Mouse (Mus musculus): ENCODE results near the gene Defb36. TPM values are rescaled to one million over a fixed set of nuclear protein-coding genes. Genes with fewer than 3 reads are reported as not detected.
A peak's percentile ranks its signal among the peaks of the same experiment; 100 is the strongest.

The Defb36 gene
- total and polyA plus RNA-seq, 3 experiments, result not detected

GRCm38 (mm10) chr2:152573484-152573883, 30.6 kb upstream of the Defb36 start:
- no peaks in the 10 kb centered on the region for H3K4me1 ChIP-seq (ENCODE audit: insufficient read depth, low read depth, low read length)
- H3K9me3 ChIP-seq (replicated peaks), result no peaks in the 10 kb centered on the region
- ATAC-seq (ENCODE audit: extremely low read depth, insufficient number of reproducible peaks, low FRiP score, poor library complexity, severe bottlenecking) (no peak), DNase-seq (ENCODE audit: low spot score) (no peak)
- no peaks in the 10 kb centered on the region for H3K36me3 ChIP-seq (replicated peaks)
- TF ChIP-seq CTCF (IDR thresholded peaks at IDR 0.05; ENCODE audit: low read depth, low read length), result no peak
- TF ChIP-seq GATA2 (IDR thresholded peaks at IDR 0.05; ENCODE audit: borderline replicate concordance, low read depth, low read length), result no peak
- TF ChIP-seq TAL1 (conservative IDR thresholded peaks at IDR 0.05; ENCODE audit: low read depth, low read length), result no peak
- no peak for TF ChIP-seq GATA1 (IDR thresholded peaks at IDR 0.05; ENCODE audit: borderline replicate concordance, low read length)
- TF ChIP-seq POLR2AphosphoS5 (IDR thresholded peaks at IDR 0.05; ENCODE audit: insufficient replicate concordance, low read depth, low read length), result no peak
- H3K4me3 ChIP-seq (ENCODE audit: low read depth, low read length), result no peak overlapping the region
- H3K27me3 ChIP-seq (ENCODE audit: insufficient read depth, low read length), result no peaks in the 10 kb centered on the region; the same call in 1 of the 2 replicates

GRCm38 (mm10) chr2:152580107-152580506, 24.0 kb upstream of the Defb36 start, which contains the start of gene Defb19:
Gene Defb19 (minus strand): TSS chr2:152580312.
- no peaks in the 10 kb centered on the region for H3K9me3 ChIP-seq (replicated peaks)
- TF ChIP-seq POLR2AphosphoS5 (IDR thresholded peaks at IDR 0.05; ENCODE audit: insufficient replicate concordance, low read depth, low read length), result no peak
- TF ChIP-seq GATA2 (IDR thresholded peaks at IDR 0.05; ENCODE audit: borderline replicate concordance, low read depth, low read length), result no peak
- no peak for TF ChIP-seq CTCF (IDR thresholded peaks at IDR 0.05; ENCODE audit: low read depth, low read length)
- no peak for TF ChIP-seq TAL1 (conservative IDR thresholded peaks at IDR 0.05; ENCODE audit: low read depth, low read length)
- no peak for TF ChIP-seq GATA1 (IDR thresholded peaks at IDR 0.05; ENCODE audit: borderline replicate concordance, low read length)
- DNase-seq (ENCODE audit: low spot score), result no peak
- H3K4me1 ChIP-seq (ENCODE audit: insufficient read depth, low read depth, low read length), result no peaks in the 10 kb centered on the region
- no peak for ATAC-seq (ENCODE audit: extremely low read depth, insufficient number of reproducible peaks, low FRiP score, poor library complexity, severe bottlenecking)
- H3K4me3 ChIP-seq (ENCODE audit: low read depth, low read length), result no peak within 1 kb of the TSS
- H3K27me3 ChIP-seq (ENCODE audit: insufficient read depth, low read length), result peaks cover 5% of the 10 kb centered on the region
- no peaks in the 10 kb centered on the region for H3K36me3 ChIP-seq (replicated peaks)

- ATAC-seq (ENCODE audit: extremely low read depth, insufficient number of reproducible peaks, low FRiP score, poor library complexity, severe bottlenecking) (no peak), DNase-seq (ENCODE audit: low spot score) (no peak)
- Histone ChIP-seq H3K9me3 (replicated peaks) (no peaks in the 10 kb centered on the region), H3K4me1 (ENCODE audit: insufficient read depth, low read depth, low read length) (no peaks in the 10 kb centered on the region), H3K36me3 (replicated peaks) (no peaks in the 10 kb centered on the region), H3K4me3 (ENCODE audit: low read depth, low read length) (no peak overlapping the region), H3K27me3 (ENCODE audit: insufficient read depth, low read length) (peaks cover 5% of the 10 kb centered on the region)
- no peak for TF ChIP-seq TAL1 (conservative IDR thresholded peaks at IDR 0.05; ENCODE audit: low read depth, low read length)
- no peak for TF ChIP-seq CTCF (IDR thresholded peaks at IDR 0.05; ENCODE audit: low read depth, low read length)
- TF ChIP-seq GATA1 (IDR thresholded peaks at IDR 0.05; ENCODE audit: borderline replicate concordance, low read length), result no peak
- no peak for TF ChIP-seq POLR2AphosphoS5 (IDR thresholded peaks at IDR 0.05; ENCODE audit: insufficient replicate concordance, low read depth, low read length)
- TF ChIP-seq GATA2 (IDR thresholded peaks at IDR 0.05; ENCODE audit: borderline replicate concordance, low read depth, low read length), result no peak
These were observed 23.5 kb upstream of the Defb36 start for GRCm38 (mm10) chr2:152580612-152581011.

DNA sequence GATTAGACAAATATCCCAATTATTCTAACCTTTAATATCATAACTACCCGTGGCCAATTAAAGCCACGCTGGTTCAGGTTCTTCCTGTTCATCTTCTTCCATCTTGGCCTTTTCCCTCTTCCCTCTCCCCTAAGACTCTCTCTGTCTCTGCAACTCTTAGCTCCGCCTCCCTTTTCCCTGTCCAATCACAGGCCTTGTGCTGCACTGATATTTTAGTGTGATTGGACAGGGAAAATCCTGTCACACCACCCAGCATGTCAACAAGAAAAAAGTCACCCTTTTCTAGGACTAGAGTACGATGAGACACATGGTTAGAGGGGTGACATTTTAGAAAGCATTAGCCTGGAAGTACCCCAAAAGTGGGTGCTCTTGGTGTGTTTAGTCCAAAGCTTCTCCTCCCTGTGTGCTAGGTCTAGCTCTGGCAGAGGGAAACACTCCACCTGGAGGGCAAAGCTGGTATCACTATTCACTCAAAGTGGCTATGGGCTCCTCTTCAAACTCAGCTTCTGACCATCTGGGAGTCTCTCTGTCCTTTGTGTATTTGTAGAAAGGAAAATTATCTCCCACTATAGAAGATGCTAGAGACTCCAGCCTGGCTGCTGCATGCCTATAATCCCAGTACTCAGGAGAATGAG, 17.1 kb upstream of the Defb36 start:
- DNase-seq (ENCODE audit: low spot score) (peak; percentile 11), ATAC-seq (ENCODE audit: extremely low read depth, insufficient number of reproducible peaks, low FRiP score, poor library complexity, severe bottlenecking) (no peak)
- Histone ChIP-seq H3K4me3 (ENCODE audit: low read depth, low read length) (no peak overlapping the region), H3K36me3 (replicated peaks) (no peaks in the 10 kb centered on the region), H3K27me3 (ENCODE audit: insufficient read depth, low read length) (peaks cover 5% of the 10 kb centered on the region), H3K4me1 (ENCODE audit: insufficient read depth, low read depth, low read length) (no peaks in the 10 kb centered on the region), H3K9me3 (replicated peaks) (no peaks in the 10 kb centered on the region)
- TF ChIP-seq GATA2 (IDR thresholded peaks at IDR 0.05; ENCODE audit: borderline replicate concordance, low read depth, low read length) (no peak), CTCF (IDR thresholded peaks at IDR 0.05; ENCODE audit: low read depth, low read length) (no peak), POLR2AphosphoS5 (IDR thresholded peaks at IDR 0.05; ENCODE audit: insufficient replicate concordance, low read depth, low read length) (no peak), TAL1 (conservative IDR thresholded peaks at IDR 0.05; ENCODE audit: low read depth, low read length) (no peak), GATA1 (IDR thresholded peaks at IDR 0.05; ENCODE audit: borderline replicate concordance, low read length) (no peak)

GRCm38 (mm10) chr2:152588450-152588849, 15.7 kb upstream of the Defb36 start:
- ATAC-seq (ENCODE audit: extremely low read depth, insufficient number of reproducible peaks, low FRiP score, poor library complexity, severe bottlenecking), result no peak
- no peaks in the 10 kb centered on the region for H3K36me3 ChIP-seq (replicated peaks)
- peaks cover 5% of the 10 kb centered on the region for H3K27me3 ChIP-seq (ENCODE audit: insufficient read depth, low read length)
- H3K4me3 ChIP-seq (ENCODE audit: low read depth, low read length), result no peak overlapping the region
- TF ChIP-seq GATA2 (IDR thresholded peaks at IDR 0.05; ENCODE audit: borderline replicate concordance, low read depth, low read length), result no peak
- TF ChIP-seq CTCF (IDR thresholded peaks at IDR 0.05; ENCODE audit: low read depth, low read length), result no peak
- no peak for TF ChIP-seq TAL1 (conservative IDR thresholded peaks at IDR 0.05; ENCODE audit: low read depth, low read length)
- TF ChIP-seq POLR2AphosphoS5 (IDR thresholded peaks at IDR 0.05; ENCODE audit: insufficient replicate concordance, low read depth, low read length), result no peak
- TF ChIP-seq GATA1 (IDR thresholded peaks at IDR 0.05; ENCODE audit: borderline replicate concordance, low read length), result no peak
- H3K9me3 ChIP-seq (replicated peaks), result no peaks in the 10 kb centered on the region
- no peaks in the 10 kb centered on the region for H3K4me1 ChIP-seq (ENCODE audit: insufficient read depth, low read depth, low read length)
- DNase-seq (ENCODE audit: low spot score), result no peak

DNA sequence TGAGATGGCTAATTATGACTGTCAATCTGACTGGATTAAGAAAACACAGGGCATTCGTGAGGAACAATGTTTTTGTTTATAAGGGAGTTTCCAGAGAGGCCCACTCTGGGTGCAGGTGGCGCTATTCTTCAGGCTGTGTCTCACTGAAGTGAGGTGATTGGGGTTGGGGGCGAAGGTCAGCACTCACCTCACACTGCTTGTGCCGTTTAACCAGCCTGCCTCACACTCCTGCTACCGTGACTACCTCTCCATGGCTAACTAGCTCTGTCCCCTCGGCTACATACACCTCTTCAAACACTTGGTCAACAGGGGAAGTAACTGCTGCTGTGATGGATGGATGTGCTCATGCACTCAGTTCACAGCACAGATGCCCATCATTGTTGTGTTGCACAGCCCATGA, 15.1 kb upstream of the Defb36 start:
- Histone ChIP-seq H3K36me3 (replicated peaks) (no peaks in the 10 kb centered on the region), H3K27me3 (ENCODE audit: insufficient read depth, low read length) (peaks cover 4% of the 10 kb centered on the region), H3K4me1 (ENCODE audit: insufficient read depth, low read depth, low read length) (no peaks in the 10 kb centered on the region), H3K4me3 (ENCODE audit: low read depth, low read length) (no peak overlapping the region), H3K9me3 (replicated peaks) (no peaks in the 10 kb centered on the region)
- ATAC-seq (ENCODE audit: extremely low read depth, insufficient number of reproducible peaks, low FRiP score, poor library complexity, severe bottlenecking) (no peak), DNase-seq (ENCODE audit: low spot score) (no peak)
- TF ChIP-seq TAL1 (conservative IDR thresholded peaks at IDR 0.05; ENCODE audit: low read depth, low read length), result no peak
- TF ChIP-seq GATA2 (IDR thresholded peaks at IDR 0.05; ENCODE audit: borderline replicate concordance, low read depth, low read length), result no peak
- no peak for TF ChIP-seq CTCF (IDR thresholded peaks at IDR 0.05; ENCODE audit: low read depth, low read length)
- no peak for TF ChIP-seq GATA1 (IDR thresholded peaks at IDR 0.05; ENCODE audit: borderline replicate concordance, low read length)
- no peak for TF ChIP-seq POLR2AphosphoS5 (IDR thresholded peaks at IDR 0.05; ENCODE audit: insufficient replicate concordance, low read depth, low read length)

Data from G1E (cell line).